Mouse (Mus musculus) lung, postnatal 0 days (tissue): ENCODE measurements at regions not wholly inside any gene's neighbourhood (a gene's known extent, or its start where the extent isn't known, plus 50 kb on each side); places are given as distances from the start of the nearest gene placed in this dataset.

Experiments
- CTCF ChIP-seq: IDR thresholded peaks from 2 replicates; pipeline ENCODE4 v1.5.1; 2016; ENCODE audit warnings: antibody characterized with exemption, mild to moderate bottlenecking
- EP300 ChIP-seq: IDR thresholded peaks from 2 replicates; pipeline ENCODE4 v1.6.1; 2016; ENCODE audit warnings: antibody characterized with exemption, mild to moderate bottlenecking, control low read depth

DNA sequence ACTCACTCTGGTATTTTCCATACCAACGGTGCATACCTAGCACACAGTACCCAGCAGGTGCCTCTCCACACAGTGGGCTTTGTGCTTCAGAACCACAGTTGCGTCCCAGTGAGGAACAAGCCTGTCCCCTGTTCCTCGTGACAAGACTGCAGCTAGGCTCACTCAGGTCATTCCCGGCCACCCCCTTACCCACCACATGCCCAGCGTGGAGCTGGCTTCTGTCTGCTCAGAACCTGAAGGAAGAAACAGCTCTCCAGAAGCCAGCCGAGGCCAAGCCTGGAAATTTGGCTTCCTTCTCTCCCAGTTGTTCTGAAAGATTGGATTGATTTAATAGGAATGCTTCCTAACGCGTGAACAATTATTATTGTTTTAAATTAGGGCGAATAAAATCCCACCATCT is 118.1 kb upstream of the Zmiz1 start:
- TF ChIP-seq CTCF = no peak
- no peak for TF ChIP-seq EP300
